Mouse (Mus musculus) forelimb bud, embryonic 11.5 days (tissue): ENCODE data around the gene Itga5.

Experiments used
- DNase-seq: peaks from one replicate; pipeline ENCODE4 v3.0.0-alpha.2; 2012; ENCODE audit warnings: low read depth, low spot score

The Itga5 gene

GRCm38 (mm10) chr15:103313495-103314095 is 53.0 kb downstream of the Itga5 start:
- DNase-seq, result peak; percentile 83

DNA sequence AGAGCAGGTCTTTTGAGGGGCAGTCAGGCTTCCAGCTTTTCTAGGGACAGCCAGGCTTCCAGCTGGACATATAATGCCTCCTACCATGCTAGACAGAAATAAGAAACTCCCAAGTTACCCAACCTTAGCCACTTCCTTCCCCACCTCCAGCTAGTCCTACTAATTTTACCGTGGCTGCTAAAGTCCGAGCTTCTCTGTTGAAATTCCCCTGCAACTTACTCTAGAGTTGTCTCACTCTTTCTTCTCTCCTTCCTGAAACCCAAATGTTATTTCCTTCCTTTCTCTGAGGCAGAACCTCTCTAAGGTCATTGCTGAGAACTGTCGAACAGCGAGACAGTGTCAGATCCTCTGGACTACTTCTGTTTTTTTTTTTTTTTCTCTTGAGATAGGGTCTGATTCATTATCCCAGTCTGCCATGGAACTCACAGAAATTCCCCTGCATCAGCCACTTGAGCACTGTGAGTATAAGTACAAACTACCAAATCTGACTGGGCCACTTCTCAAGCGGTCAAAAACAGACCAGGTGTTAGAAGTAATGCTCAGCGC is 56.1 kb downstream of the Itga5 start, which contains the start of gene Gpr84:
TSS of gene Gpr84 (minus strand) at position 248 of the 546 bp plus-strand sequence.
- no peak for DNase-seq

- DNase-seq, result no peak
Measured at GRCm38 (mm10) chr15:103308876-103309580, 57.5 kb downstream of the Itga5 start.

GRCm38 (mm10) chr15:103308056-103308875 is 58.3 kb downstream of the Itga5 start:
- no peak for DNase-seq

GRCm38 (mm10) chr15:103307125-103307524 is 59.4 kb downstream of the Itga5 start:
- peak; percentile 98 for DNase-seq

- DNase-seq, result no peak
Measured at GRCm38 (mm10) chr15:103305792-103306645, 60.5 kb downstream of the Itga5 start.

DNA sequence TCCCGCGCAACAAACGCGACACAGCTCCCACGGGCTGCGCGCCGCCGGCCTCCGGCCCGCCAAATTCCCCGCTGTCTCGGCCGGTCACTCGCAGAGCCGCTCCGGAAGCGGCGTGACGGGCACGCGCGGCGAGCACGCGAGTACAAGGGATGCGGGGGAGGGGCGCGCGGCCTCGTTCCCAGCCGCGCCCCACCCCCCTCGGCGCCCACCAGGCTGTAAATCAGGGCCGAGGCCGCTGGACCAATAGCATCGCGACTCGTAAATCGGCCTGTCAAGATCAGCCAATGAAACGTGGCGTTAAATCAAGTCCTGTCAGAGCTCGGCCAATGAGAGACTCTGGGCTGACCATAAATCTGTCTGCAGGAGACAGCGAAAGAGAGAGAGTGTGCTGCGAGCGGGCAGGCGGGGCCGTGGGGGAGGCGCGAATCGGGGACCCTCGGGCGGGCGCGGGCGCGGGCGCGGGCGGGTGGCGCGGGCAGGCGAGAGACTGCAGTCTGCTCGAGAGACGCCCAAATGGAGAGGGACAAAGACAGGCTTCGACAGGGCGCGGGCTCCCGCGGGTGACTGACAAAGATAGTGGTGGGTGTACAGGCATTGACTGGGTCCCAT is 61.4 kb downstream of the Itga5 start:
- DNase-seq, result peak; percentile 99

DNA sequence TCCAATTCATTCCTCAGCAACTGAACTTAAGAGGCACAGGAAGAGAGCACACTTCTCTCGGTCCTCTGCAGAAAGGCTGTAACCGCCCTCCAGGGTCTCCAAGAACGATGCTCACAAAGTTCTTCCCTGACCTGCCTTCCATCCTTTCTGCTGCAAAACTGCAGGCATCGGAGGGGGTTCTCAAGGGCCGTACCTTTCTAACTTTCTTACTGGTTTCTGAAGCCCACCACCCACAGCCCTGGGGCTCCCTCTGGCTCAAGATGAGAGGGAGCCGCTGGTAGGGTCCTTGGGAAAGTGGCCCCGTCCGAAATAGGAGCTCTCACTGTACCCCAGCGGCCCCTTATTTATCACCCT is 62.0 kb downstream of the Itga5 start:
- DNase-seq, result no peak

- DNase-seq, result no peak
Measured at GRCm38 (mm10) chr15:103303916-103304615, 62.5 kb downstream of the Itga5 start.

GRCm38 (mm10) chr15:103302341-103303021 is 64.1 kb downstream of the Itga5 start:
- DNase-seq, result peak; percentile 76

- DNase-seq, result no peak
Measured at GRCm38 (mm10) chr15:103301547-103302340, 64.8 kb downstream of the Itga5 start.

- DNase-seq, result peak; percentile 82
Measured at GRCm38 (mm10) chr15:103301046-103301445, 65.5 kb downstream of the Itga5 start.

GRCm38 (mm10) chr15:103300560-103300959 is 66.0 kb downstream of the Itga5 start:
- no peak for DNase-seq

DNA sequence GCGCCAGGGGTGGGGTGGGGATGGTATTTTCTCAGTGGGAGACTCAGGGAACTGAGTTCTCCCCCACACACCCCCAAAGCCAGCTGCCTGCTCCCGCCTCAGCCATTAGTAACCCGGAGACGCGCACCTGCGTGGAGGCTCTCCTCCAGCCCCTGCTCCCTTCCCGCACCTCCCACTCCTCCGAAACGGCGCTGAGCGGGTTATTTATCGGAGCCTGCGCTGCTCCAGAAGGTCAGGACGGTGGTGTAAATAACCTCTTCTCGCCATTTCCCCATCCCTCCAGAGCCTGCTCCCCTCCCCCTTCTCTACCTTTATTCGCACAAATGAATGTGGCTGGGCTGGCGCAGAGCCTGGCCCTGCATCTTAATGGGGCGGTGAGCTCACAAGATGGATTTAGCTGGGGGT is 66.5 kb downstream of the Itga5 start:
- peak; percentile 77 for DNase-seq

DNA sequence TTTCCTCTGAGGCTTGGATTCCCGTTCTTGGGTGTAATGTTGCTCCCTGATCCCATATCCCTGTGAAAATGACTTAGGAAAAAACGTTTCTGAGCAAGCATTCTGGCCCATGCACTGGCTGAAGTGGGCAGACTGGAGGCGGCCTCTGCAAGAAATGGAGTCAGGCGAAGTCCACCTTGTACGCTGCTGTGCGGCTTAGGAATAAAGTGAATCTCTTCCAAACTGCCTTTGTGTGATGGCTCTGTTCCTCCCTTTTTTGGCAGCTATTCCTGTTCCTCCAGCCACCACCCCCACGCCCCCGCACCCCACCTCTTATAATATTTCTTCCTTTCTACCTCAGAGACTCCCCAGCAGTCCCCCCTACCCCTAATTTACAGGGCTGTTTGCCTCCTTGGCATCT is 66.9 kb downstream of the Itga5 start:
- no peak for DNase-seq

DNA sequence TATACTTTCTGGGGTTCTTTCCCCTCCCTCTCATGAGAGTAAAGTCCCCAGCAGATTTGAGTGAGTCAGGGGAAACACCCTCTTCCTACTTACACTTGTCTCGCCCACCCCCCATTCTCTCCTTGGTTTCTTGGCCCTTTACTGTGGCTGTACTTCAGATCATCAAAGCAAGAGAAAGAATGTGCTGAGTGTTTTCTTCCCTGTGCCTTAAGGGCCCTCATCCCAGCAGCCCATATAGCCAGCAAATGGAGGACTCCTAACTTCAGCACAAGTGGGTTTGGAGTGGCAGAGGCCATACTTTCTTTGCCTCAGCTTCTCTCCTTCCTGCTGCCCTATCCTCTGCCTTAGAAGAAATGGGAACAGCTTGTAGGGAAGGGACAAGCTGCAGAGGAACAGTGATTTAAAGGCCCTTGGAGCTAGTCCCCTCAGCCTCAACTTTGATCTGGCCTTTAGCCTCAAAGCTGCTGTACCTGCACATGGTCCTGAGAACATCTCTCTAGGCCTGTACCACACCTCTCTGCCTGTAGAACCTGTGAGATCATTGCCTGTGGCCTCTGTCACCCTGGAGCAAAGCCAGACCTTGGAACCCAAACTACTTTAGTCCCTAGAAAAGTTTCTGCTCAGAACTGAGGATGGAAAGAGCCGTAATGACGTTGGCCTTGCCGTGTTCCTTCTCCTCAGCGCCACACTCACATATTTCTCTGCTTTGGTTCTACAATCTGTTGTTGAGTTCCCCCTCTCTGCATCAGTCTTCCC is 67.5 kb downstream of the Itga5 start:
- DNase-seq, result no peak

- DNase-seq, result no peak
Measured at GRCm38 (mm10) chr15:103298026-103298425, 68.5 kb downstream of the Itga5 start.

GRCm38 (mm10) chr15:103297313-103297712 is 69.2 kb downstream of the Itga5 start:
- no peak for DNase-seq
